Mouse (Mus musculus) kidney, adult 2 months (tissue): ENCODE results near the gene Adcy5.

ENCODE experiments used
- CTCF ChIP-seq: fragments of 200-500 bp; conservative IDR thresholded peaks from 2 replicates; pipeline ENCODE4 v1.5.1; 2011; ENCODE audit warnings: low read depth, mild to moderate bottlenecking, control low read depth, low read length, moderate library complexity, mixed read lengths; ENCODE audit not compliant: insufficient read depth, insufficient read length
- POLR2A ChIP-seq: fragments of 200-500 bp; IDR thresholded peaks from one replicate; pipeline ENCODE4 v1.6.1; 2011; ENCODE audit warnings: low read depth, low read length, control low read depth

GRCm38 (mm10) chr16:35252967-35253366 is 98.3 kb downstream of the Adcy5 start:
- no peak for TF ChIP-seq CTCF
- no peak for TF ChIP-seq POLR2A
